Mouse (Mus musculus) G1E (cell line): Measurements from ENCODE around the gene Rap2b. TPM values are rescaled to one million over a fixed set of nuclear protein-coding genes. Genes with fewer than 3 reads are reported as not detected.

Experiments
- ATAC-seq: 2 replicates; pipeline ENCODE4 v1.8.0; 2016; ENCODE audit warnings: mild to moderate bottlenecking; ENCODE audit not compliant: insufficient number of reproducible peaks, poor library complexity, low FRiP score, severe bottlenecking; ENCODE audit errors: extremely low read depth
- DNase-seq: peaks from one replicate; pipeline ENCODE4 v3.0.0; 2012; ENCODE audit warnings: low spot score
- H3K27me3 ChIP-seq: 2 replicates; pipeline ENCODE4 v1.6.1; 2012; ENCODE audit warnings: mild to moderate bottlenecking, low read length, inconsistent platforms; ENCODE audit not compliant: insufficient read depth
- H3K36me3 ChIP-seq: replicated peaks from 2 replicates; pipeline ENCODE3; 2012; ENCODE audit warnings: mild to moderate bottlenecking, inconsistent platforms
- H3K4me1 ChIP-seq: 2 replicates; pipeline ENCODE4 v1.6.1; 2012; ENCODE audit warnings: low read depth, low read length, inconsistent platforms, mixed read lengths; ENCODE audit not compliant: insufficient read depth
- H3K4me3 ChIP-seq: 2 replicates; pipeline ENCODE4 v1.5.1; 2012; ENCODE audit warnings: low read depth, mild to moderate bottlenecking, inconsistent platforms, low read length, moderate library complexity, mixed read lengths
- H3K9me3 ChIP-seq: replicated peaks from 2 replicates; pipeline ENCODE4 v1.6.1; 2012; ENCODE audit warnings: inconsistent platforms
- CTCF ChIP-seq: IDR thresholded peaks from 2 replicates; pipeline ENCODE4 v1.5.1; 2012; ENCODE audit warnings: low read depth, low read length, inconsistent platforms, mixed read lengths
- GATA1 ChIP-seq: IDR thresholded peaks from 2 replicates; pipeline ENCODE4 v1.6.1; 2012; ENCODE audit warnings: borderline replicate concordance, low read length, inconsistent platforms, mixed read lengths
- GATA2 ChIP-seq: IDR thresholded peaks from 2 replicates; pipeline ENCODE4 v1.6.1; 2012; ENCODE audit warnings: low read depth, low read length, inconsistent platforms, borderline replicate concordance
- POLR2AphosphoS5 ChIP-seq: IDR thresholded peaks from 2 replicates; pipeline ENCODE4 v1.6.1; 2012; ENCODE audit warnings: low read depth, low read length, inconsistent platforms; ENCODE audit not compliant: insufficient replicate concordance
- TAL1 ChIP-seq: conservative IDR thresholded peaks from 2 replicates; pipeline ENCODE4 v1.6.1; 2012; ENCODE audit warnings: low read depth, low read length, inconsistent platforms, mixed read lengths
- polyA plus RNA-seq: library from polyadenylated mRNA; stranded (reverse); fragments of >175 nt; gene quantifications from 2 replicates; pipeline ENCODE4 v1.2.3, GENCODE M21; 2012
- total RNA-seq, 2 experiments: library from RNA; stranded (forward) in 1 of 2; stranded (reverse) in 1 of 2; fragments of 200-1000 nt in 1 of 2; fragments of >200 nt in 1 of 2; fragmentation: Nextera tagmentation in 1 of 2; gene quantifications; 2 replicates each; pipeline ENCODE4 v1.2.3; 2014 to 2017

Gene Rap2b
- total and polyA plus RNA-seq, 3 experiments: 6.9 to 7.8 (median 7.5) TPM

DNA sequence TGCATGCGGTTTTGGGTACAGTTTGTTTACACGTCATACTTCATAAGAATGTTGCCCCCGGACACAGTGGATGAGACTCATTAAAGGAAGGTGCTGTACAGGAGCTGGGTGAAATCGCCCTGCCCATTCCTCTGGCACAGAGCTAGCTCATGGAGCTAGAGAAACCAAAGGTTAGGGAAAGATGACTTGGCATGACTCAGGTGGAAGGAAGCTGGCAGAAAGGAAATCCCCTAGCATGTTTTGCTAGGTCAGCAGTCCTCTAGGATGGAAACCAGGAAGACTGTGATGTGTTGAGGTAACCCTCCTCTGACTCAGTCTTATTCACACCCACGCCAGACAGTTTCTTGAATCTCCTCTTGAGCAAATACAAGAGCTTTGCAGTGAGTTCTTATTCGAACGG is 17.4 kb upstream of the Rap2b start:
- DNase-seq (no peak), ATAC-seq (no peak)
- no peak overlapping the region for H3K4me3 ChIP-seq
- H3K36me3 ChIP-seq: no peaks in the 10 kb centered on the region
- TF ChIP-seq POLR2AphosphoS5: no peak
- TF ChIP-seq GATA2: no peak
- no peak for TF ChIP-seq GATA1
- no peak for TF ChIP-seq CTCF
- TF ChIP-seq TAL1: no peak
- peaks cover 9% of the 10 kb centered on the region for H3K27me3 ChIP-seq
- H3K4me1 ChIP-seq: no peaks in the 10 kb centered on the region
- no peaks in the 10 kb centered on the region for H3K9me3 ChIP-seq

GRCm38 (mm10) chr3:61345636-61346035 is 15.8 kb upstream of the Rap2b start:
- ATAC-seq: no peak
- no peak for DNase-seq
- no peaks in the 10 kb centered on the region for H3K4me1 ChIP-seq
- no peak overlapping the region for H3K4me3 ChIP-seq
- H3K36me3 ChIP-seq: no peaks in the 10 kb centered on the region
- no peak for TF ChIP-seq GATA2
- no peak for TF ChIP-seq GATA1
- no peak for TF ChIP-seq POLR2AphosphoS5
- no peak for TF ChIP-seq TAL1
- TF ChIP-seq CTCF: no peak
- H3K27me3 ChIP-seq: peaks cover 3% of the 10 kb centered on the region
- H3K9me3 ChIP-seq: no peaks in the 10 kb centered on the region

DNA sequence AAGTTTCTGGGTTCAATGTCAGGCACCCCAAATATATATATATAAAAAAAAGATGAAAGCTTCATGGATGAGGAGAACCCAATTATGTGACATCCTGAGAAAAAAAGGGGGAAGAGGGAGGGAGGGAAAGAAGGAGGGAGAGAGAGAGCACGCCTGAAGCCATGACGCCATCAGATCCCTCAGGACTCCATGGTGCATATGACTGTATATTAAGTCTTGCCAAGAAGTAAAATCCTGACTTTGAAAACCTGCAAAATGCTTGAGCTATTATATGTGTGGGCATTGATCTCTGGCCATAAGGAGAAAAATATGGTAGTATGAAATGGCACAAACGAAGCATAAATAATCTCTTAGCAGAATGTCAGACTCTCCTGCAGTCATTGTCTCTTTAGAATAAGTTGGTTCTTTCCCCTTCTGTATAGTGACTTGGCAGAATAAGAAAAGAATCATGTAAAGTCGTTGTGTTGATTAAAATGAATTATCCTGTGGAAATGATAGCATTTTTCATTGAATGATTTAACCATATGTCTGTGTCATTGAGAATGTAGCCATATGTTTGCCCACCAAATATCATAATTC is 13.3 kb upstream of the Rap2b start:
- no peak for TF ChIP-seq GATA1
- no peak for ATAC-seq
- H3K4me3 ChIP-seq: no peak overlapping the region
- no peak for DNase-seq
- no peaks in the 10 kb centered on the region for H3K36me3 ChIP-seq
- no peaks in the 10 kb centered on the region for H3K4me1 ChIP-seq
- no peaks in the 10 kb centered on the region for H3K27me3 ChIP-seq
- H3K9me3 ChIP-seq: no peaks in the 10 kb centered on the region

GRCm38 (mm10) chr3:61349433-61349832 is 12.0 kb upstream of the Rap2b start:
- TF ChIP-seq GATA1 (no peak), TAL1 (no peak), POLR2AphosphoS5 (no peak), CTCF (no peak), GATA2 (no peak)
- H3K36me3 ChIP-seq: no peaks in the 10 kb centered on the region
- H3K4me1 ChIP-seq: no peaks in the 10 kb centered on the region
- no peak for ATAC-seq
- H3K9me3 ChIP-seq: no peaks in the 10 kb centered on the region
- H3K4me3 ChIP-seq: no peak overlapping the region
- DNase-seq: no peak
- H3K27me3 ChIP-seq: 0 out of 2 replicates have a peak, but pooled peaks cover 2% of the 10 kb centered on the region

DNA sequence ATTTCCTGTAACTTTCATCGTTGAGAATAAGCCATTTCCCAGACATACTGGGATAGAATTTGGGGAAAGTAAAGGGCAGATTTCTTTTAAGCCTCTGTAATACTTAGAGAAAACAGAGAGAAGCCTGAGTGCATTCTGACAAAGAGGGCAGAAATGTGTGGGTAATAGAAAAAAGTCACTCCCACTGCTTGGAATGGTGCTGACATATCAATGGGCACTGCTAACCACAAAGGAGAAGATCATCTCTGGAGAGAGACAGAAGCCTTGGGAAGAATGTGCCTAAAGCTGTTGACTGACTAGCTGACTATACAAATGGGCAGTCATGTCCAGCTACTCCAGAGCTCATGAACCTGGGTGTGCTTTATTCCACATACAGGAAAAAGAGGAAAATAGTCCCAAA is 6.0 kb upstream of the Rap2b start:
- no peak for TF ChIP-seq GATA1
- TF ChIP-seq CTCF: no peak
- H3K27me3 ChIP-seq: peaks cover 11% of the 10 kb centered on the region
- DNase-seq (no peak), ATAC-seq (no peak)
- no peaks in the 10 kb centered on the region; the same call in 1 of the 2 replicates for H3K4me1 ChIP-seq
- H3K36me3 ChIP-seq: no peaks in the 10 kb centered on the region
- H3K9me3 ChIP-seq: no peaks in the 10 kb centered on the region
- H3K4me3 ChIP-seq: no peak overlapping the region

DNA sequence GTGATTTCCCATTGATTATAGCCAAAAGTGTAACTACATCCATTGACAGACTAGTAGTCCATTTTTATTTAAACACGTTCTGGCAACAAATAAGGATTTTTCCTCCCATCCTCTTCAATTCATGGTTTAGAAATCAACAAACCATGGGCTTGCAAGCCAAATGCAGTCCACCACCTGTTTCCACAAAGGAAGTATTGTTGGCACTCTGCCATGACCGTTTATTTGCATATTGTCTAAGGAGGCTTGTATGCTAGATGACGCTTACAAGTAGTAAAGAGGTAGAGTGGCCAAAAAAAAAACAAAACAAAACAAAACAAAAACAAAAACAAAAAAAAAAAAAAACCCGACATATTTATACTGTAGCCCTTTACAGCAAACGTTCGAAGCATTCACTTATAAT is 3.3 kb upstream of the Rap2b start:
- no peak for TF ChIP-seq CTCF
- no peak for TF ChIP-seq POLR2AphosphoS5
- TF ChIP-seq GATA2: no peak
- TF ChIP-seq GATA1: no peak
- no peak for TF ChIP-seq TAL1
- H3K4me3 ChIP-seq: no peak overlapping the region
- peaks cover 9% of the 10 kb centered on the region for H3K4me1 ChIP-seq
- H3K9me3 ChIP-seq: no peaks in the 10 kb centered on the region
- DNase-seq: no peak
- no peak for ATAC-seq
- H3K27me3 ChIP-seq: peaks cover 20% of the 10 kb centered on the region
- H3K36me3 ChIP-seq: no peaks in the 10 kb centered on the region

DNA sequence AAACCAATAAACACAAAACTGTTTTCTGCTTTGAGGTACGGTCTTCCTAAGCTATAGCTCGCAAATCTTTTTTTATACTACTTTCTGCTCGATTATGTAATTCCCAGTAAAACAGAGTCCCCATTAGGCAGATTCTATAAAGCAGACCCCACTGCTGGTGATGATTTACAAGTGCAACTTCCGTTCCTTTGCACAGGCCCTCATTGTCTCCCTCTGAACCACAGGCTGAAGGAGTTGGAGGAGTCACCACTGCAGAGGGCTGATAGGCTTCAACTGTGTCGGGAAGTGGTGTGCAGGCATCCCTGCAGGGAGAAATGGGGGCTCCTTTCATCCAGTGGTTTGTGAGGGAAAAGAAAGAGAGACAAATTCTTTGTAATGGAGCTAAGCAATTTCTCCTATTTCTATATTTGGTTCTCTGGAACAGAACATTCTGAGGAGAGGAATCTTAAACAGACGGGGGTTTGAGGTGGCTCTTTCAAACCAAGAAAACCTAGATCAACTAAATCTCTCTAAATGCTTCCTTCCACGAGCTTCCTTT is 2.6 kb upstream of the Rap2b start:
- ATAC-seq: no peak
- Histone ChIP-seq H3K4me1 (peaks cover 14% of the 10 kb centered on the region), H3K4me3 (no peak overlapping the region), H3K36me3 (no peaks in the 10 kb centered on the region), H3K27me3 (peaks cover 18% of the 10 kb centered on the region), H3K9me3 (no peaks in the 10 kb centered on the region)
- DNase-seq: no peak
- TF ChIP-seq GATA2 (no peak), POLR2AphosphoS5 (no peak), CTCF (no peak), TAL1 (no peak), GATA1 (no peak)
